12 mouse cellular contexts compared by ENCODE assay signal in genomic region chr3:62594842-62595241, GRCm38 (mm10). TPM values are rescaled to one million over a fixed set of nuclear protein-coding genes. Genes with fewer than 3 reads are reported as not detected.
DNase-seq lines count a peak whose midpoint lies in the region; ATAC-seq and TF ChIP-seq lines count a peak whose summit lies in the region.
"Had no signal": no experiment of that assay in that cellular context is flagged by ENCODE, and none has a peak within 500 bp of the region (broad histone marks: within the 10 kb centered on the region; RNA-seq: fewer than 3 reads in every experiment).

No protein-coding gene starts in this region.

- H3K4me2 ChIP-seq in lung, postnatal 0 days (replicated peaks; ENCODE audit: low read depth, low read length), result no peak overlapping the region

- H3K9ac ChIP-seq in lung, postnatal 0 days (replicated peaks; ENCODE audit: low read depth), result no peak overlapping the region

- no peak for TF ChIP-seq CTCF in lung, postnatal 0 days (IDR thresholded peaks at IDR 0.05)

- ATAC-seq in lung, postnatal 0 days, result no peak
- no peak for ATAC-seq in activated CD4-positive, CD25-positive, alpha-beta regulatory T cell, adult 4 months

- no peaks in the 10 kb centered on the region for H3K4me1 ChIP-seq in lung, postnatal 0 days (ENCODE audit: insufficient read depth, low read depth, low read length)
- H3K4me1 ChIP-seq: megakaryocyte, embryonic 14.5 days had no signal

- no peak for TF ChIP-seq EP300 in lung, postnatal 0 days (IDR thresholded peaks at IDR 0.05)

- 22% methylated on average over 7 of the region's 7 CpGs for WGBS in lung, postnatal 0 days

- no peaks in the 10 kb centered on the region for H3K9me3 ChIP-seq in lung, postnatal 0 days (ENCODE audit: low read length)
- H3K9me3 ChIP-seq: megakaryocyte, embryonic 14.5 days had no signal

- no peak overlapping the region for H3K27ac ChIP-seq in lung, postnatal 0 days (ENCODE audit: low read length)

- H3K4me3 ChIP-seq in lung, postnatal 0 days (ENCODE audit: low read depth, low read length), result no peak overlapping the region
- H3K4me3 ChIP-seq: megakaryocyte, embryonic 14.5 days had no signal

- peak; percentile 42 for DNase-seq in adrenal gland, postnatal 25 days
- no peak for DNase-seq in adrenal gland, adult 2 months
- peak; percentile 4 for DNase-seq in lung, postnatal 10 days
- DNase-seq in lung, postnatal 0 days (ENCODE audit: low spot score), result no peak
- DNase-seq in embryo, embryonic 11.5 days (ENCODE audit: low read depth, low spot score), result peak; percentile 37
- peak; percentile 20 for DNase-seq in ovary, postnatal 14 days (ENCODE audit: low spot score)
- DNase-seq in right cerebral cortex, postnatal 14 days, result no peak
- DNase-seq: B cell, adult 2 months; right cerebral cortex, postnatal 4 days had no signal

- H3K36me3 ChIP-seq in lung, postnatal 0 days (ENCODE audit: insufficient read depth, low read length), result no peaks in the 10 kb centered on the region

- no peaks in the 10 kb centered on the region for H3K27me3 ChIP-seq in lung, postnatal 0 days (replicated peaks; ENCODE audit: insufficient read depth, low read length)
- H3K27me3 ChIP-seq: megakaryocyte, embryonic 14.5 days had no signal

RNA-seq across cellular contexts. Expression of gene Gpr149, which starts 10.1 kb away (rescaled TPM):
- total RNA-seq in adrenal gland, postnatal 25 days (2021), result not detected in 2 replicates
- total RNA-seq in adrenal gland, adult 2 months (2021), result not detected
- polyA plus RNA-seq in adrenal gland, adult 2 months (2012; rRNA removed), result 0.03 TPM in 1 of 2 replicates, not detected in the other
- polyA plus RNA-seq in lung, postnatal 0 days (2015; fragmentation: Nextera tagmentation; extraction: Ambion mirVana), result not detected in 2 replicates
- under 1 TPM in 1 of 2 experiments, not detected in 1; 0.11 TPM for polyA plus RNA-seq in activated CD4-positive, CD25-positive, alpha-beta regulatory T cell, adult 4 months (2017; shearing (Covaris generic))
- polyA plus RNA-seq: gonadal fat pad, adult 2 months had no signal

Comparison
In these comparisons a context has a peak if more than half of its experiments do, and no peak if none do; other contexts are left out.
1. DNase-seq: peak in adrenal gland, postnatal 25 days (single experiment), lung, postnatal 10 days (single experiment), embryo, embryonic 11.5 days (single experiment) and ovary, postnatal 14 days (single experiment); none in adrenal gland, adult 2 months (single experiment), lung, postnatal 0 days (single experiment) and right cerebral cortex, postnatal 14 days (single experiment).